Mouse (Mus musculus) liver, embryonic 15.5 days (tissue): Measurements from ENCODE around the gene Galnt18. TPM values are rescaled to one million over a fixed set of nuclear protein-coding genes. Genes with fewer than 3 reads are reported as not detected.

Experiments used
- ATAC-seq: fragments of 200-750 bp; cut with Nextera tagmentation; 2 replicates; pipeline ENCODE4 v1.8.0; 2017; ENCODE audit warnings: moderate number of reproducible peaks, mild to moderate bottlenecking, moderate library complexity; ENCODE audit not compliant: insufficient read depth
- H3K27ac ChIP-seq: fragments of 300-500 bp; sonication (generic); replicated peaks from 2 replicates; pipeline ENCODE4 v1.5.1; 2015; ENCODE audit warnings: mild to moderate bottlenecking, inconsistent platforms
- H3K27me3 ChIP-seq: fragments of 300-500 bp; sonication (generic); 2 replicates; pipeline ENCODE4 v1.6.1; 2015; ENCODE audit warnings: mild to moderate bottlenecking, inconsistent platforms
- H3K36me3 ChIP-seq: fragments of 300-500 bp; sonication (generic); replicated peaks from 2 replicates; pipeline ENCODE4 v1.6.1; 2015; ENCODE audit warnings: moderate library complexity, mild to moderate bottlenecking, inconsistent platforms
- H3K4me1 ChIP-seq: fragments of 300-500 bp; sonication (generic); replicated peaks from 2 replicates; pipeline ENCODE4 v1.6.1; 2015; ENCODE audit warnings: inconsistent platforms
- H3K4me2 ChIP-seq: fragments of 300-500 bp; sonication (generic); 2 replicates; pipeline ENCODE4 v1.6.1; 2015; ENCODE audit warnings: moderate library complexity, mild to moderate bottlenecking, inconsistent platforms
- H3K4me3 ChIP-seq: fragments of 300-500 bp; sonication (generic); replicated peaks from 2 replicates; pipeline ENCODE4 v1.5.1; 2015; ENCODE audit warnings: mild to moderate bottlenecking, inconsistent platforms
- H3K9ac ChIP-seq: fragments of 300-500 bp; sonication (generic); 2 replicates; pipeline ENCODE4 v1.6.1; 2015; ENCODE audit warnings: moderate library complexity, mild to moderate bottlenecking, inconsistent platforms
- H3K9me3 ChIP-seq: fragments of 300-500 bp; sonication (generic); replicated peaks from 2 replicates; pipeline ENCODE4 v1.6.1; 2016; ENCODE audit warnings: inconsistent platforms
- WGBS: fragments of 180-500 bp; shearing (Covaris S2); methylation state at CpG from one replicate; pipeline ENCODE4 v1.1.7; 2015; ENCODE audit warnings: mixed read lengths; ENCODE audit not compliant: insufficient replicate concordance; 5-methylcytosine and 5-hydroxymethylcytosine counted together
- polyA plus RNA-seq: library from polyadenylated mRNA; unstranded; fragments of >200 nt; fragmentation: Nextera tagmentation; extraction: Ambion mirVana; gene quantifications from 2 replicates; pipeline ENCODE4 v1.2.1, GENCODE M21; 2015

Gene Galnt18
- polyA plus RNA-seq, 1 experiment from 2014 or later = 1.5 TPM

DNA sequence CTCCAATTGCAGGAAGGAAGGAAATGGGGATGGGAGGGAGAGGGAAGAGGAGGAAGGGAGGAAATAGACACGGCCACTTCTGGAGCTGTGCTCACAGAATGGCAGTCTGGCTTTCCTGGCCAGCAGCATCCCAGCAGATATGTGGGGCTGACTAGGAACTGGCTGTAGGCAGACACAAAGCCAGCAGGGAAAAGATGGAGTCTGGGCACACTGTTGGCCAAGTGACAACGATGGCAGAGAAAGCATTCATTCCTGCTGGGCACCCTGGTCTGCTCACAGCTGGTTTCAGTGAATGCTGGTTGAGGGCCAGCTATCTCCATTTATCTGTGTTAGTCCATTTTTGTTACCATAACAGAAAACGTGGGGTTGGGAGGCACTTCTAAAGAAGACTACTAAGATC, 43.4 kb downstream of the Galnt18 start:
- H3K9ac ChIP-seq = no peak overlapping the region

GRCm38 (mm10) chr7:111730346-111731269, 49.2 kb downstream of the Galnt18 start:
- H3K27me3 ChIP-seq = no peaks in the 10 kb centered on the region
- no peaks in the 10 kb centered on the region for H3K36me3 ChIP-seq
- no peak overlapping the region for H3K4me2 ChIP-seq
- no peak overlapping the region for H3K27ac ChIP-seq
- 0 out of 2 replicates have a peak, but pooled peaks cover 6% of the 10 kb centered on the region for H3K4me1 ChIP-seq
- H3K9ac ChIP-seq = no peak overlapping the region
- WGBS = 57% methylated on average over 8 of the region's 8 CpGs
- H3K4me3 ChIP-seq = no peak overlapping the region
- no peaks in the 10 kb centered on the region for H3K9me3 ChIP-seq
- ATAC-seq = no peak

More for the DNA sequence above, 43.4 kb downstream of the Galnt18 start:
- H3K9me3 ChIP-seq = no peaks in the 10 kb centered on the region
- no peaks in the 10 kb centered on the region for H3K27me3 ChIP-seq
- no peak overlapping the region for H3K4me2 ChIP-seq
- no peak overlapping the region for H3K4me3 ChIP-seq
- no peak for ATAC-seq
- H3K36me3 ChIP-seq = no peaks in the 10 kb centered on the region
- 26% methylated on average over 3 of the region's 3 CpGs for WGBS
- H3K27ac ChIP-seq = no peak overlapping the region
- H3K4me1 ChIP-seq = no peaks in the 10 kb centered on the region; the same call in 1 of the 2 replicates

DNA sequence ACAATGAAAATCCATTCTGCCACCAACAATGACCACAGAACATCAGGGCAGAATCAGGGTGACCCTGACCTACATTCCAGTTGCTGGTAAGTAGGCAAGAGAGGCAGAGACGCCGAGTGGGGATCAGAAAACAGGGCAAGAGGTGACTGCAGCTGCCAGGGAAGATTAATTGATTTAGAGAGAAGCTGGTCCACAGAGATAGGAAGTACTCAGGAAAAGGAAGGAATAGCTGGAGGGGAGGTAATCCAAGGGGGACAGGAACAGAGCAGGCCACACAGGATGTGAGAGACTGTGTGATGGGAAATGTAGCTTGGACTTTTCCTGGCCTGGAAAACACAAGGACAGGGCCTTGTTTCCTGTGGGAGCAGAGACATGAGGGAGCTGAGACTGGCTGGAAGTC, 52.8 kb downstream of the Galnt18 start:
- peak; percentile 60; the same call in 1 of the 2 replicates for ATAC-seq
- Histone ChIP-seq H3K27me3 (no peaks in the 10 kb centered on the region; the same call in 1 of the 2 replicates), H3K4me2 (no peak overlapping the region), H3K27ac (no peak overlapping the region), H3K9ac (no peak overlapping the region), H3K4me3 (no peak overlapping the region), H3K9me3 (no peaks in the 10 kb centered on the region), H3K4me1 (0 out of 2 replicates have a peak, but pooled peaks cover 6% of the 10 kb centered on the region), H3K36me3 (no peaks in the 10 kb centered on the region)
- 37% methylated on average over 2 of the region's 2 CpGs for WGBS

DNA sequence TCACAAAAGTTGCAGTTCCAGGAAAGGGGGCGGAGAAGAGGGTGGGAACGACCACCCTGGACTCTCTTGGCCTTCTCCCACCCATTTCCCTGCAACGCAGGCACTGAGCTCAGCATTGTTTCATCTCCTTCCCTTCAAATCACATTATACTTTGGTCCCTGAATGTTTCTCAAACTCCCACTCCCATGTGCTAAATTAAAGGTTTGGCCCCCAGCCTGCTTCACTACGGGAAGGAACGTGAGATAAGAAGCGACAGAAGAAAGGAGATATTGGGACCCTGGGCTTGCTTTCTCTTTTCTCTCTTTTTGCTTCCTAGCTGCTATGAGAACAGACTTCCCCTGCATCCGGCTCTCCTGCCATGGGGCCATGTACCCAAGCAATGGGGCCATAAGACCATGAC, 55.0 kb downstream of the Galnt18 start:
- H3K4me3 ChIP-seq = no peak overlapping the region
- H3K9me3 ChIP-seq = no peaks in the 10 kb centered on the region
- 38% methylated on average over 7 of the region's 7 CpGs for WGBS
- no peak for ATAC-seq
- H3K4me2 ChIP-seq = no peak overlapping the region
- no peaks in the 10 kb centered on the region for H3K36me3 ChIP-seq
- H3K9ac ChIP-seq = no peak overlapping the region
- H3K27me3 ChIP-seq = no peaks in the 10 kb centered on the region; the same call in 1 of the 2 replicates
- H3K4me1 ChIP-seq = 0 out of 2 replicates have a peak, but pooled peaks cover 6% of the 10 kb centered on the region
- H3K27ac ChIP-seq = no peak overlapping the region

DNA sequence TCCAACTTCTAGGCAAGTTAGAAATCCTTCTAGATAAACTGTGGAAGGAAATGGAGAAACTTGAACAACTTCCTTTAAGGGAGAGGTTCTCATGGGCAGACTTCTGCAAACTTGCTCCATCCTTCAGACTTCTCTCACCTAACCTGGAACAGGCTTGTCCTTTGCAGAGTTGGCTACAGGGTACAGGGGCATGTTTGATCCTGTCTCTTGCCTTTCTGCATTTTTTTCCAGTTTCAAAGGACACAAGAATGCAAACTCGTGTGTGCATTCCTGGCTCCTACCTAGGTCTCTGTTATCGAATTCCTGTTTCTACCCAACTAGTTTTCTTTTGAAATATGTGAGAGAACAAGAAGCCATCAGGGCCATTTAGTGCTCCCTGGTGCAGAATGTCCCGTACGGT, 55.8 kb downstream of the Galnt18 start:
- no peak overlapping the region for H3K9ac ChIP-seq
- 62% methylated on average over 4 of the region's 4 CpGs for WGBS
- no peaks in the 10 kb centered on the region for H3K36me3 ChIP-seq
- H3K4me1 ChIP-seq = peaks cover 7% of the 10 kb centered on the region
- H3K9me3 ChIP-seq = no peaks in the 10 kb centered on the region
- no peaks in the 10 kb centered on the region; the same call in 1 of the 2 replicates for H3K27me3 ChIP-seq
- no peak overlapping the region for H3K4me2 ChIP-seq
- H3K4me3 ChIP-seq = no peak overlapping the region
- no peak overlapping the region for H3K27ac ChIP-seq
- ATAC-seq = no peak

- no peaks in the 10 kb centered on the region; the same call in 1 of the 2 replicates for H3K27me3 ChIP-seq
- H3K4me2 ChIP-seq = no peak overlapping the region
- peaks cover 15% of the 10 kb centered on the region for H3K4me1 ChIP-seq
- H3K27ac ChIP-seq = no peak overlapping the region
- no peak overlapping the region for H3K4me3 ChIP-seq
- no peaks in the 10 kb centered on the region for H3K9me3 ChIP-seq
- no peak for ATAC-seq
- no peaks in the 10 kb centered on the region for H3K36me3 ChIP-seq
- no peak overlapping the region for H3K9ac ChIP-seq
- 66% methylated on average over 5 of the region's 5 CpGs for WGBS
These were observed 58.5 kb downstream of the Galnt18 start for GRCm38 (mm10) chr7:111721308-111721698.

GRCm38 (mm10) chr7:111720511-111721307, 59.1 kb downstream of the Galnt18 start:
- 64% methylated on average over 8 of the region's 8 CpGs for WGBS
- Histone ChIP-seq H3K27me3 (no peaks in the 10 kb centered on the region; the same call in 1 of the 2 replicates), H3K4me2 (no peak overlapping the region), H3K27ac (no peak overlapping the region), H3K4me3 (no peak overlapping the region), H3K9ac (no peak overlapping the region), H3K36me3 (no peaks in the 10 kb centered on the region), H3K9me3 (no peaks in the 10 kb centered on the region), H3K4me1 (peaks cover 16% of the 10 kb centered on the region)
- no peak for ATAC-seq

DNA sequence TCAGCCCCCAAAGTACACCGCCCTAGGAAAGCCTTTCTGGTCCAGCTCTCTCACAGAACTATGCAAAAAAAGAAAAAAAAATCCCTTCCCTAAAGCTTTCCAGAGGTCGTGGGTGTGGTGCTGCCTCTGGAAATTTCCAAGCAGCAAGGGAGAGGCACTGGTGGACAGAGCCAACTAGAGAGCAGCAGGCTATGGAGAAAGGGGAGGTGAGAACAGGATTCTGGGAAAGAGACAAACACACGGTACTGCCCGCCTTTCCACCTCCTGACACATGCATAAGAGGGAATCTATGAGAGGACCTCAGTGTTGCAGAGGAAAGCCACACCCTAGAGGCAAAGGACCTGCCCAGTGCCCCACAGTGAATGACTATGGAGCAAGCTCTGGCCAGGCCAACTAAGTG, 60.9 kb downstream of the Galnt18 start:
- no peak overlapping the region for H3K9ac ChIP-seq
- H3K36me3 ChIP-seq = no peaks in the 10 kb centered on the region
- no peak for ATAC-seq
- H3K27me3 ChIP-seq = no peaks in the 10 kb centered on the region; the same call in 1 of the 2 replicates
- no peaks in the 10 kb centered on the region for H3K9me3 ChIP-seq
- WGBS = 50% methylated on average over 4 of the region's 4 CpGs
- peaks cover 28% of the 10 kb centered on the region for H3K4me1 ChIP-seq
- H3K4me3 ChIP-seq = no peak overlapping the region
- H3K4me2 ChIP-seq = no peak overlapping the region
- no peak overlapping the region for H3K27ac ChIP-seq

- Histone ChIP-seq H3K4me1 (peaks cover 49% of the 10 kb centered on the region), H3K9me3 (no peaks in the 10 kb centered on the region), H3K4me3 (no peak overlapping the region), H3K36me3 (no peaks in the 10 kb centered on the region), H3K9ac (no peak overlapping the region), H3K27ac (peak overlapping the region; percentile 67), H3K4me2 (peak overlapping the region; percentile 16; the same call in 1 of the 2 replicates), H3K27me3 (no peaks in the 10 kb centered on the region)
- 39% methylated on average over 5 of the region's 5 CpGs for WGBS
- ATAC-seq = peak; percentile 88
These were observed 65.0 kb downstream of the Galnt18 start for GRCm38 (mm10) chr7:111714639-111715360.

GRCm38 (mm10) chr7:111713828-111714600, 65.8 kb downstream of the Galnt18 start:
- Histone ChIP-seq H3K4me1 (peaks cover 48% of the 10 kb centered on the region), H3K4me2 (no peak overlapping the region), H3K9ac (no peak overlapping the region), H3K27ac (0 out of 2 replicates have a peak overlapping the region, but pooled peaks have one; percentile 42), H3K9me3 (no peaks in the 10 kb centered on the region), H3K36me3 (no peaks in the 10 kb centered on the region), H3K27me3 (no peaks in the 10 kb centered on the region), H3K4me3 (no peak overlapping the region)
- 50% methylated on average over 3 of the region's 3 CpGs for WGBS
- no peak for ATAC-seq
